Mouse (Mus musculus) gastrocnemius, postnatal 36 days (tissue): ENCODE data around the gene Flt3. TPM values are rescaled to one million over a fixed set of nuclear protein-coding genes. Genes with fewer than 3 reads are reported as not detected.

ENCODE experiments used
- DNase-seq, 2 experiments: peaks; one replicate each; pipeline ENCODE4 v3.0.0; 2022
- intact Hi-C: fragments of 180-260 bp; cut with DNase I; formaldehyde crosslinking; loops from one replicate; pipeline ENCODE4 v1.15.1; 2025
- total RNA-seq, 2 experiments: library from RNA; stranded (reverse); gene quantifications; 2 replicates each; pipeline ENCODE4 v1.2.3; 2021

The Flt3 gene
- total RNA-seq, 2 experiments from 2014 or later, result 0.07 TPM; not detected in 1

GRCm38 (mm10) chr5:147317321-147317720, 83.0 kb downstream of the Flt3 start:
- intact Hi-C loops, result loop anchor here (5.0 kb wide), 2 partner anchors 335 to 610 kb away; no protein-coding TSS in a partner anchor
- DNase-seq, result no peak

GRCm38 (mm10) chr5:147315432-147316075, 84.7 kb downstream of the Flt3 start:
- DNase-seq, result no peak
- intact Hi-C loops, result loop anchor here (5.0 kb wide), 2 partner anchors 333 to 608 kb away; no protein-coding TSS in a partner anchor

DNA sequence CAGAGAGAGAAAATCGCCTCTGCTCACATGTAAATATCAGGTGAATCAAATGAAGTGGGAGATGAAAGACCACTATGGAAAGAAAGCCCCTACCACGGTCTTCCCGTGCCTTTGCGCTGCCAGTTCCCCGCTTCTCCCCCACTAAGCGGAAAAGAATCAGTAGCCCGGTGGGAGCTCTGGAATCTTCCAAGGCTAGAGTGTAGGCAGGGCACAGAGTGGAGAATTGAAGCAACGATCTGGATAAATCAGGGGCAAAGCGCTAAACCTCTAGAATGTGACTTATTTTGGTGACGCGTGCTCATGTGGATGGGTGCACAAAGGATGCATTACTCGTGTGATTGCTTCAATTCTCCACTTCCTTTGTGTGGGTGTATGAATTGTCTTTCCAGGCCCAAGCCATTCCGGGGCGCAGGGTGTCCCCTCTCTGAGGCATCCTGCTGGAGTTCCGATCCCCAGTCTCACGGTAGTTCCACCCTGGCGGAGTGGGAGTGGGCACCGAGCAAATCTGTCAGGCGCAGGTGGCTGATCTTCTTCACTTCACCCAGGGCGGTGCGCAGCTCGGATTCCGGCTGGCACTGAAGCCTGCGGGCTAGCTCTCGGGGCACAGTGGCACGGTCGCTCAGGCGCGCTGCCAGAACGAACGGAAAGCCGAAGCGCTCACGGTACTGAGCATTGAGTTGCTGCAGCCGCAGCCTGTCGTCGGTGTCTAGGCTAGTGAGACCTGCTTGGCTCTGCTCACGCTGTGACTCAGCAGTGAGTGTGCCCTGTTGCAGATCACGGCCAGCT, 85.5 kb downstream of the Flt3 start:
- intact Hi-C loops, result loop anchor here (5.0 kb wide), 2 partner anchors 333 to 608 kb away; no protein-coding TSS in a partner anchor
- DNase-seq, result no peak

GRCm38 (mm10) chr5:147312830-147313685, 87.2 kb downstream of the Flt3 start:
- no peak for DNase-seq

DNA sequence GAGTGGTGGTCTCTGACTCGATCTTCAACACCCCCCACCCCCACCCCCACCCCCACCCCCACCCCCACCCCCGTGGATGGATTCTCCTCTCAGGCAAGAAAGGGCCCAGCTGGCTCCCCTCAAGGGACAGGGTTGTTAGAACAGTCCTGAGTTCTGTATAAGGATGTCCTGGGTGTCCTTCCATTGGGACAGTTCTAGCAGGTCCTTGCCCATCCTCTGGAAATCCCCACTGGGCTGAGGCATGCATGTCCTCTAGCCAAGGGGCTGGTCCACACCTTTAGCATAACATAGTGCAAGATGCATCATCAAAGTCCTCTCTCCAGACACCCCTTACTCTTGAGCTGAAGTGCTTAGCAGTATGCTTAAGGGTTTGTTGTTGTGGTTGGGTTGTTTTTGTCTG, 90.5 kb downstream of the Flt3 start:
- no peak for DNase-seq
- intact Hi-C loops, result no loop called here

More at GRCm38 (mm10) chr5:147312830-147313685, 87.2 kb downstream of the Flt3 start:
- intact Hi-C loops, result no loop called here

DNA sequence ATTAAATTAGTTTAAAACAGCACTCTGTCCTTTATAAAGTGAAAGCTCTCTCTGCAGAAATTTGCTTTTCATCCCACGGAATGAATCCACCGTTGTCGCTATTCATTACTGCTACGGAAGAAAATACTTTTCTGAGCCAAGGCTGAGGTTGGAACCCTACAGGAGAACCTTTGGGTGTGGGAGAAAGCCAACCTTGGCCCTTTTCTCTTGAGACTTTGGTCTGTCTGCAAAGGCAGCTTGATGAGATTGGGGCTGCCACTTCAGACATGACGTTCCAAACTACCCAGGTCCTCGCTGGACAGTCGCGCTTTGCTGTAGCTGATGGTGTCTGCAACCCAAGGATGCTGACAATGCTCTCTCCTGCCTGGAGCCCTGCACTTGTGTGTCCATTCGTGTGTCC, 91.8 kb downstream of the Flt3 start:
- DNase-seq, result no peak
- intact Hi-C loops, result no loop called here

DNA sequence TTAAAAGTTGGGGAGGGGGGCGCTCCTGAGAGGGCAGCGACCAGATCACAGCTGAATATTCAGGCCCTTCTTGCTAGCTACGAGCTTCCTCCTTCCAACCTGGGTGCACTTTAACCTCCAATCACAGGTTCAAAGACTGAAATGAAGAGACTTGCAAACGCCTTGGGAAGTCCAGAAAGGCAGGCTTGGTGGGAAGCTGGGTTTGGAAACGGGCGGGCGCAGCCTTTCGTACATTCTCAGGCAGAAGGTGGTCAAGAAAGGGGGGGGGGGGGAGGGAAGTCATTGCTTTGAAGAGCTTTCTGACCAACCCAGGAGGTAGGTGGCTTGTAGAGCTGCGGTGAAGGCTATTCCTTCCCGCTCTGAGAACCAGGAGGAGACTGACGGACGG, 92.9 kb downstream of the Flt3 start:
- intact Hi-C loops, result no loop called here

GRCm38 (mm10) chr5:147306638-147307397, 93.5 kb downstream of the Flt3 start, which contains the start of gene Cdx2:
Gene Cdx2, minus strand, starts transcription at chr5:147307270.
- DNase-seq, result no peak
- intact Hi-C loops, result no loop called here

More for the DNA sequence above, 92.9 kb downstream of the Flt3 start:
- no peak for DNase-seq

DNA sequence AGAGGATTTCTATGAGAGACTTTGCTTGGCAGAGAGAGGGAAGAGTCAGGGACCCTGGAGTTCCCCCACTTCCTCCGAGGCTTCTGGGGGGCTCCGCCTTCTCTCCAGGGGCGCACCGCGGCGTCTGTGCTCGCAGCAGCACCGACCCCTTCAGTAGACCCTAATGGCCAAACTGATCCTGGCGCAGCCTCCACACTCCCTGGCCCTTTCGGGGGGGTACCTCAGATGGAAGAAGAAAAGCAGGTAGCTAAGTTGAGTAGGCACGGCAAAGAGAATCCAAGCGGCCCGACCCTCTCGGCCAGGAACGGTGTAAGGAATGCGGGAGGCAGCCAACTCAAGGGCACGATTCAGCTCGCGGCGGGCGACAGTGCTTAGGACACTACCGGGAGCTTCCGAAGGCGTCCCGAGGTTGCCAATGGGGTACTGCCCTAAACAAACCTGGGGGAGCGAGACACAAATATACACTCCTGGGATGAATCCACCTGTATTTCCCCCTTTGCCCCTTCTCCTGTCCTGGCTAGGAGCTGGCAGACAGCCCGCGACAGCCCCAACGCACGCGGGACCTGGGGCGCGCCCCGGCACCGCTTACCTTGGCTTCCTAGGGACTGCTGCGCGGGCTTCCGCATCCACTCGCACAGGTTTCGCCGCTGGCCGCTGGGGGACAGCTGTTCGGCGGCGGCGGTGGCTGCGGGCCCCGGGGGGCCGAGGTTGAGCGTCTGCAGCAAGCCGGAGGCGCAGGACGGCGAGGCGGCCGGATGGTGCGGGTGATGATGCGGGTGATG, 94.2 kb downstream of the Flt3 start:
- intact Hi-C loops, result no loop called here

DNA sequence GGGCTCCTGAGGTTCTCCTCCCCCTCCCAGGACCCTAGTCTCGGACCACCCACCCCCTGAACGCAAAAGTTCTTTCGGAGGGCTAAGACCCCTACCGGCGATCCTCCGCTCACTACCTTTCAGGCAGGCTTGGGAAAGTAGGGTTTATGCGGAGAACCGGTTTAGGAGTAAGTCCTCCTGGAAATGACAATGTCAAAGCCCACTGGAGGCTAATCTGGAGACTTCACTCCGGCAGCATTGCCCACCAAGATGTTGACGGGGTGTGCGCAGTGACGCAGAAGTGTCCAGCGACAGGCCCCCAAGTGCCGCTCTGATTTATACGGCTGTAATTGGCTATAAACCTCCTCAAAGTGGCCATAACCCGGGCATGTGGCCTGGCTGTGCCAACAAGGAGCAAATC, 95.1 kb downstream of the Flt3 start:
- DNase-seq, result no peak
- intact Hi-C loops, result no loop called here

More for the DNA sequence above, 94.2 kb downstream of the Flt3 start:
- DNase-seq, result no peak

GRCm38 (mm10) chr5:147304276-147305155, 95.8 kb downstream of the Flt3 start:
- no peak for DNase-seq
- intact Hi-C loops, result no loop called here

GRCm38 (mm10) chr5:147302746-147303400, 97.4 kb downstream of the Flt3 start:
- no peak for DNase-seq
- intact Hi-C loops, result no loop called here

- intact Hi-C loops, result no loop called here
- no peak for DNase-seq
Observed at GRCm38 (mm10) chr5:147302141-147302540, 98.1 kb downstream of the Flt3 start.

DNA sequence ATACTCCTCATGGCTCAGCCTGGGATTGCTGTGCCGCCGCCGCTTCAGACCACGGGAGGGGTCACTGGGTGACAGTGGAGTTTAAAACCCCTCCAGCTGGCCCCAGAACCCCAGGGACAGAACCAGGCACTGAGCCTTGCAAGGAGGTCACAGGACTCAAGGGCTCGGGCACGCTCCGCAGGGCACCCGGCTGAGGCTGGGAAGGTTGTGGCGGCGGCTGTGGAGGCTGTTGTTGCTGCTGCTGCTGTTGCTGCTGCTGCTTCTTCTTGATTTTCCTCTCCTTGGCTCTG, 98.6 kb downstream of the Flt3 start:
- DNase-seq, result no peak
- intact Hi-C loops, result no loop called here

- no peak for DNase-seq
- intact Hi-C loops, result no loop called here
Observed at GRCm38 (mm10) chr5:147300917-147301780, 99.1 kb downstream of the Flt3 start.

DNA sequence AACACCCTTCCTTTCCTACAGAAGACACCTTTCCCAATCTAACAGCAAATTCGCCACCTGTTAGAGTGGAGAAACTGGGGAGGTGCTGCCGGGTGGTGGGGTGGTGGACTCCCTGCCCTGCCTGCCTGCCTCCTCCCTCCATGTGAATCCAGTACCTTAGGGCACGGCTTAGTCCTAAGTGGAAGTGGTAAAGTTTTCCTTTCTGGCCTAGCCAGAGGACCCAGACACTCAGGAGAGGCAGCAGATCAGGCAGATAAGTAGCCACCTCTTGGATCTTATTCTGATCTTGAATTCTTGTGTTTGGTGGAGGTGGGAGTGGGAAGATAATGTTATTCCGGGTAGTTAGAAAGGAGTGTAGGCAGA, 100.3 kb downstream of the Flt3 start:
- intact Hi-C loops, result no loop called here

More for the DNA sequence above, 100.3 kb downstream of the Flt3 start:
- no peak for DNase-seq
